Mouse (Mus musculus): Measurements from ENCODE around the gene Ccdc173. TPM values are rescaled to one million over a fixed set of nuclear protein-coding genes. Genes with fewer than 3 reads are reported as not detected.

Ccdc173 gene
- 0.21 and 0.28 TPM in 2 replicates for polyA plus RNA-seq (2015; fragmentation: Nextera tagmentation; extraction: Ambion mirVana)

DNA sequence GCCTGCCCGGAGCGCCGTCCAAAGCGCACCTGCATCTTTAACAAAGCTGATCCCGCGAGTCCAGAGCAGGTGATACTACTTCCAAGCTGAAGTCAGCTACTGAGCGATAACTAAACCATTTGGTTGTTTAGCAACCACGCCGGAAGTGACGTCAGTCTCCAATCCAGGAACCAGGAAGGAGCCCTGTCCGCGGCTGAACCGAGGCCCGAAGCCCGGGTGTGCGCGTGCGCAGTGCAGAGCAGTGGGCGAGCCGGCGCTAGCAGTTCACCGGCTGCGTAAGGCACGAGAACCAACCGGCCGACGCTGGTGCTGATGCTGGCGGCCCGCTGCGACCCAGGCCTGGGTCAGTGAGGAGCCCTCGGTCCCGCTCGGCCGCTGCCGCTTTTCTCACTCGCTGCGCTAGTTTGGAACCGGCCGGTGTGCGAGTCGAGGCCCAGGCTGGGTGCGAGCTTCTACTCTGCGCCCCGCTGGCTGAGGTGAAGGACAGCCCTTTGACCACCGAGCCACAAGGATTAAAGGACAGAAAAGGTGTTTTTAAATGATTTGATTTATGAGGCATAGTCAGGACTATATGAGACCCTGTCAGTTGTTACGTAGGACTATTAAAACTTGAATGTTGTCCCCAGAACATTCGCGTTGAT is at the start of gene Ccdc173, which contains the start of gene Phospho2:
Gene Ccdc173, minus strand, starts transcription at position 147 of the 641 bp plus-strand sequence.
Gene Phospho2, plus strand, starts transcription at position 195 of the 641 bp plus-strand sequence.
- DNase-seq, result peak; percentile 99
- Histone ChIP-seq H3K27me3 (no peaks in the 10 kb centered on the region), H3K4me2 (peak within 1 kb of the TSS; percentile 92), H3K36me3 (peaks cover 20% of the 10 kb centered on the region), H3K4me1 (replicated peaks) (peaks cover 19% of the 10 kb centered on the region), H3K4me3 (replicated peaks) (peak within 1 kb of the TSS; percentile 79), H3K9me3 (replicated peaks) (no peaks in the 10 kb centered on the region), H3K9ac (peak within 1 kb of the TSS; percentile 87), H3K27ac (peak within 1 kb of the TSS; percentile 85)
- ATAC-seq (ENCODE audit: low read depth), result peak; percentile 96
- 2% methylated on average over 48 of the region's 48 CpGs for WGBS (ENCODE audit: insufficient replicate concordance)

DNA sequence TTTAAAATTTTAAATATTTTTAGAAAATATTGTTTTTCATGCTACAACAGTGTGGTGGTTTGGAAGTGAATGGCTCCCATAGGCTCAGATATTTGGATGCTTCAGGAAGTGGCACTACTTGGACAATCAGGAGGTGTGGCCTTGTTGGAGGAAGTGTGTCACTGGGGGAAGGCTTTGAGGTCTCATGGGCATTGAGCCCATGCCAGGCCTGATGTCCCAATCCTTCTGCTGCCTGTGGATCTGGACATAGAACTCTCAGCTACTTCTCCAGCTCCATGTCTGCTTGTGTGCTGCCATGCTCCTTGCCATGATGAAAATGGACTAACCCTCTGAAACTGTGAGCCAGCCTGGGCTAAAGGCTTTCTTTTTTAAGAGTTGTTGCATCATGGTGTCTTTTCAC is 49.3 kb upstream of the Ccdc173 start:
- no peak overlapping the region for H3K9ac ChIP-seq
- ATAC-seq (ENCODE audit: low read depth) (no peak), DNase-seq (no peak)

DNA sequence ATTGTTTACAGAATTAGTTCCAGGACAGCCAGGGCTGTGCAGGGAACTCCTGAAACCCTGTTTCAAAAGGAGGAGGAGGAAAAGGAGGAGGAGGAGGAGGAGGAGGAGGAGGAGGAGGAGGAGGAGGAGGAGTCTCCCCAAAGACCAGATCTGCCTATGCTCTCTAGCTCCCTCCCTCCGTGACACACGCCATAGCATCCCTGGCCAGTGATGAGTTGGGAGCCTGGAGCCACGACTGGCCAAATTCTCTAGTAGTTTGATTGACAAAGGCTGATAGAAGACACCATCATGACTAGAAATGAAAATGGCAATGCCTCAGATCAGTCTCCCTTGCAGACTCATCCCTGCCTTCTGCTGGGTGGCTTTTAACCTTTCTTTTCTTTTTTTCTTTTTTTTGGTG is 48.6 kb upstream of the Ccdc173 start:
- ATAC-seq (ENCODE audit: low read depth), result peak; percentile 63; the same call in 1 of the 2 replicates

More for the DNA sequence above, 49.3 kb upstream of the Ccdc173 start:
- Histone ChIP-seq H3K4me1 (replicated peaks) (no peaks in the 10 kb centered on the region), H3K36me3 (peaks cover 29% of the 10 kb centered on the region), H3K27me3 (no peaks in the 10 kb centered on the region), H3K4me2 (no peak overlapping the region), H3K27ac (no peak overlapping the region), H3K4me3 (replicated peaks) (no peak overlapping the region), H3K9me3 (replicated peaks) (no peaks in the 10 kb centered on the region)

DNA sequence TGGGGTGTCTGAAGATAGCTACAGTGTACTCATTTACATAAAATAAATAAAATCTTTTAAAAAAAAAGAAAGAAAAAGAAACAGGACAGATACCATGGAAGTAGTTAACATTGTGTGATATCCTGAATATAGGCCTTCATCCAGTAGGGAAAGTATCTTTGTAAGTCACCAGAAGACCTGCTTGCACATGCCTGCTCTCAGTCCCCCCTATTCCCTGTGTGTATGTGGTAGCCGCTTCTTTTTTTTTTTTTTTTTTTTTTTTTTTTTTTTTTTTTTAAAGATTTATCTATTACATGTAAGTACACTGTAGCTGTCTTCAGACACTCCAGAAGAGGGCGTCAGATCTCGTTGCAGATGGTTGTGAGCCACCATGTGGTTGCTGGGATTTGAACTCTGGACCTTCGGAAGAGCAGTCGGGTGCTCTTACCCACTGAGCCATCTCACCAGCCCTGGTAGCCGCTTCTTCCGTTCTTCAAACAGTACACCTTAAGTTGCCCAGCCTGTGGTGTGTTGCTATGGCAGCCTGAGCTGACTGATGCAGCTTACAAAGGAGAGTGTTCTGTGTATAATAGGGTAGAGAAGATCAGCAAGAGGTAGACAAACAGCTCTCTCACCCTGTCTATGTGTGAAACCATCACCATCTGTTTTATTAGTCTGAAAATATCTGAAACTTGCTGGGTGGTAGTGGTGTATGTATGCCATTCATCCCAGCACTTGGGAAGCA is 48.0 kb upstream of the Ccdc173 start:
- Histone ChIP-seq H3K4me2 (no peak overlapping the region), H3K36me3 (peaks cover 42% of the 10 kb centered on the region), H3K9me3 (replicated peaks) (no peaks in the 10 kb centered on the region), H3K9ac (no peak overlapping the region), H3K4me3 (replicated peaks) (no peak overlapping the region), H3K27ac (no peak overlapping the region), H3K4me1 (replicated peaks) (no peaks in the 10 kb centered on the region), H3K27me3 (no peaks in the 10 kb centered on the region)
- WGBS (ENCODE audit: insufficient replicate concordance), result 72% methylated on average over 7 of the region's 7 CpGs
- no peak for DNase-seq
- 0 out of 2 replicates have a peak, but pooled peaks have one; percentile 36 for ATAC-seq (ENCODE audit: low read depth)

More for the DNA sequence above, 48.6 kb upstream of the Ccdc173 start:
- Histone ChIP-seq H3K4me1 (replicated peaks) (no peaks in the 10 kb centered on the region), H3K9ac (no peak overlapping the region), H3K27ac (no peak overlapping the region), H3K4me2 (no peak overlapping the region), H3K27me3 (no peaks in the 10 kb centered on the region), H3K4me3 (replicated peaks) (no peak overlapping the region), H3K9me3 (replicated peaks) (no peaks in the 10 kb centered on the region), H3K36me3 (peaks cover 36% of the 10 kb centered on the region)
- WGBS (ENCODE audit: insufficient replicate concordance), result 49% methylated on average over 3 of the region's 3 CpGs
- no peak for DNase-seq

DNA sequence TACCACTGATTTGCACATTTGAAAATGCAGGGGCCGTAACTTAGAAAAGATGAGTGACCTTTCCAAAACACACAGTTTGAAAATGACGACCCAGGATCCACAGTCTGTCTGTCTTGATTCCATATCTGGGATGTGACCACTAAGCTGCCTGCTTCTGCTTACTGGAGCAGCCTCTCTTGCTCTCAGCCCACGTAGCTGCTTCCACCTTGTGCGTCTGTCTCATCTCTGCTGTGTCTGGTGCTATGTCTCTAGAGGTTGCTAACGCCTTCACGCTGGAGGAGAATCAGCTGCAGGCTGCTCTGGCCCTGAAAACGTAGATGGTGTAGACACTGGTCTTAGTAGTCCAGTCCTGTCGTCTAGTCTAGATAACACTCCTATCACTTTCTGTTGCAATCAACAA is 40.7 kb upstream of the Ccdc173 start:
- DNase-seq, result no peak

DNA sequence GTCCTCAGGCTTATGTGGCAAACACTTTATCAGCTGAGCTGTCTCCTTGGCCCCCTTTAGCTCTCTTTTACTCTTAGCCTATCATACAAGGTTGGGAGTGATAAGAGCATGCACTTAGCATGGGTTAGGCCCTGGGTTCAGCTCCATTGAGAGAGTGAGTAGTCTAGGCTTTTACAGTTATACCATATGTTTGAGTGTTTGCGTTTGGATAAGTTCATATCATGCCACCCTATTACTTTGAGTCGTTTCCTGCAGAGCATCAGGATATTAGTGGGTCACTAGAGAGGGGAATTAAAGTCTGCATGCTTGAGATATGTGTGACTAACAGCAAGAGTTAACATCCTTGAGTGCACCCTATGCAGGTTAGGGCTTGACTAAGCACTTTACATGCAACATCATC is 40.3 kb upstream of the Ccdc173 start:
- peak; percentile 85 for ATAC-seq (ENCODE audit: low read depth)
- Histone ChIP-seq H3K4me3 (replicated peaks) (no peak overlapping the region), H3K4me1 (replicated peaks) (peaks cover 44% of the 10 kb centered on the region), H3K9me3 (replicated peaks) (no peaks in the 10 kb centered on the region), H3K27ac (peak overlapping the region; percentile 8; the same call in 1 of the 2 replicates), H3K9ac (no peak overlapping the region), H3K4me2 (no peak overlapping the region), H3K36me3 (peaks cover 69% of the 10 kb centered on the region), H3K27me3 (no peaks in the 10 kb centered on the region)
- DNase-seq, result no peak
- 30% methylated on average over 2 of the region's 2 CpGs for WGBS (ENCODE audit: insufficient replicate concordance)

More for the DNA sequence above, 40.7 kb upstream of the Ccdc173 start:
- Histone ChIP-seq H3K9ac (no peak overlapping the region), H3K4me1 (replicated peaks) (peaks cover 40% of the 10 kb centered on the region), H3K9me3 (replicated peaks) (no peaks in the 10 kb centered on the region), H3K4me3 (replicated peaks) (no peak overlapping the region), H3K27me3 (no peaks in the 10 kb centered on the region), H3K4me2 (no peak overlapping the region), H3K36me3 (peaks cover 69% of the 10 kb centered on the region), H3K27ac (peak overlapping the region; percentile 8; the same call in 1 of the 2 replicates)
- 70% methylated on average over 8 of the region's 8 CpGs for WGBS (ENCODE audit: insufficient replicate concordance)
- no peak for ATAC-seq (ENCODE audit: low read depth)

DNA sequence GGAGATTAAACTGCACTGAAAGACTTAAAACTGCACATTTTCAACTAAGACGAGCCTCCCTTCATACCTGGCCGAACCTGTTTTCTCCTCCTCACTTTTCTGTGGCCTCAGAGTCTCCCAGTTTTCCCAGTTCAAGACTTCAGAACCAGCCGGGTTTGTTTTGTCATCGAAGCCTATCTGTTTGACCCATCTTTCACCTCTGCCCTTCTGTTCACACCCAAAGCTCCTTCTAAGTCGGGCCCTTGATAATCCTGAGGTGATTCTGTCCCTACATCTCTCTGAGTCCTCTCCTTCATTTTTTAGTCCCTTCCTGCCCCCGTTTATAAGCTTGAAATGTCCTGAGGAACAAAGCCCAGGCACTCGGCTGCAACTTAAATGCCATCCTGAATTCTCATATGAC is 38.7 kb upstream of the Ccdc173 start:
- Histone ChIP-seq H3K4me3 (replicated peaks) (no peak overlapping the region), H3K27me3 (no peaks in the 10 kb centered on the region), H3K9ac (no peak overlapping the region), H3K4me2 (no peak overlapping the region), H3K36me3 (peaks cover 63% of the 10 kb centered on the region), H3K4me1 (replicated peaks) (peaks cover 56% of the 10 kb centered on the region), H3K27ac (no peak overlapping the region), H3K9me3 (replicated peaks) (no peaks in the 10 kb centered on the region)
- WGBS (ENCODE audit: insufficient replicate concordance), result 58% methylated on average over 7 of the region's 7 CpGs
- DNase-seq (no peak), ATAC-seq (ENCODE audit: low read depth) (no peak)

DNA sequence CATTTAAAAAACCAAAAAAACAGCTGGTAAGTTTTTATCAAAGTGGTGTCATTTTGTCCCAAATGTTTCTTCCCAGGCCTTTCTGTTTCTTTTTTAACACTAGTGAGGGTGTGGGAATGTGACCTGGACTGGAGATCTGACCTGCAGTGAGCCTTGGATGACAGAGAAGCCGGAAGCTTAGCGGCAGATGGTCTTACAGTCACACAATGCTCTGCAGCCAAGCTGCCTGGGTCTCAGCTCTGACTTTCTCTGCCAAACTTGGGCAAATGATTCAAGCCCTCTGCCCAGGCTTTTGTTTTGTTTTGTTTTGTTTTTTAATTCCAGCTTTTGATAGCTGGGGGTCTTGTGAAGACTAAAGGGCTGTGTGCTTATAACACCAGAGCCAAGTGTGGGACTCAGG is 37.0 kb upstream of the Ccdc173 start:
- Histone ChIP-seq H3K4me1 (replicated peaks) (peaks cover 66% of the 10 kb centered on the region), H3K27me3 (no peaks in the 10 kb centered on the region), H3K4me2 (no peak overlapping the region), H3K27ac (no peak overlapping the region), H3K9me3 (replicated peaks) (no peaks in the 10 kb centered on the region), H3K4me3 (replicated peaks) (no peak overlapping the region), H3K9ac (no peak overlapping the region), H3K36me3 (peaks cover 52% of the 10 kb centered on the region)
- no peak for ATAC-seq (ENCODE audit: low read depth)
- 90% methylated on average over 2 of the region's 2 CpGs for WGBS (ENCODE audit: insufficient replicate concordance)
- no peak for DNase-seq

DNA sequence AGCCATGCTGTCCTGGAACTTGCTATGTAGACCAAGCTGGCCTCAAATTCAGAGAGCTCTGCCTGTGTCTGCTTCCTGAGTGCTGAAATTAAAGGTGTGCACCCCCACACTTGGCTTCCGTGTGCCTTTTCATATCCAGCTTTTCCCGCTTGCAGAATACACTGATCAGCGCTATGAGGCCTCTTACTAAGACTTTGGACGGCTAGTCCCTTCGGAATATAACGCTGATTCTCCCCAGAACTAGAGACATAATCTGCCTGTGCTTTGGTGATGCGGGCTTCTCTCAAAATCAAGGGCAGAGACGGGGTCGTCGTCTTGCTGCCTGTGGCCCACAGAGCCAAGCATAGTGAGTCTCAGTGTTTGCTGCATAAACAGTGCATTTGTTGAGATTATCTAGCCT is 36.5 kb upstream of the Ccdc173 start:
- no peak overlapping the region for H3K4me2 ChIP-seq
- DNase-seq, result no peak
- no peak for ATAC-seq (ENCODE audit: low read depth)
- no peak overlapping the region for H3K4me3 ChIP-seq (replicated peaks)
- peaks cover 47% of the 10 kb centered on the region for H3K36me3 ChIP-seq
- no peak overlapping the region for H3K27ac ChIP-seq
- 87% methylated on average over 10 of the region's 10 CpGs for WGBS (ENCODE audit: insufficient replicate concordance)
- H3K9me3 ChIP-seq (replicated peaks), result no peaks in the 10 kb centered on the region
- no peak overlapping the region for H3K9ac ChIP-seq
- no peaks in the 10 kb centered on the region for H3K27me3 ChIP-seq
- peaks cover 70% of the 10 kb centered on the region for H3K4me1 ChIP-seq (replicated peaks)

DNA sequence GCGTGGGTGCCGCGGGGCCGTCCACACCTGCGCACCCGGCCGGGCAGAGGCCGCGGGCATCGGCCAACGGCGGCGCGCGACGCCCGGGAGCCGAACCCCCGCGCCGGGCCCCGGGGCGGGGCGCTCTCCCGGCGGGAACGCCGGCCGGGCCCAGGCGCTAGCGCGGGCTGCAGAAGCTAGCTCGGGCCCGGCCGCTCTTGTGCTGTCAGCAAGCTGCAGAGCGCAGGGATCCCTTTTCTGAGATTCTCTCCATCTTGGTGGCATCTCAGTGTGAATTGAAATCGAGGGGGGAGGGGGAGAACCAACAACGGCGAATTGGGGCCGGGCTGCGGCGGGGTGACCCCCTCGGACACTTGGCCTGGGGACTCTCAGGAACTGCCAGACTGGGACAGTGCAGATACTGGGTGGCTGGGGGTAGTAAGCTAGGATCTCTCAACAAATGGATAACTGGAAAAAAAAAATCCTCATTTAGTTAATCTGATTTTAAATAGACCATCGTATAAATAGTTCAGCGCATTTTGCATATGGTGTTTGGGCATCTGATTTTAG is 33.8 kb upstream of the Ccdc173 start:
- Histone ChIP-seq H3K4me3 (replicated peaks) (peak overlapping the region; percentile 95), H3K4me1 (replicated peaks) (peaks cover 70% of the 10 kb centered on the region), H3K9me3 (replicated peaks) (no peaks in the 10 kb centered on the region), H3K27ac (peak overlapping the region; percentile 92), H3K9ac (peak overlapping the region; percentile 98), H3K4me2 (peak overlapping the region; percentile 95), H3K27me3 (no peaks in the 10 kb centered on the region), H3K36me3 (peaks cover 29% of the 10 kb centered on the region)
- ATAC-seq (ENCODE audit: low read depth), result peak; percentile 78
- WGBS (ENCODE audit: insufficient replicate concordance), result 2% methylated on average over 45 of the region's 45 CpGs
- DNase-seq, result no peak

DNA sequence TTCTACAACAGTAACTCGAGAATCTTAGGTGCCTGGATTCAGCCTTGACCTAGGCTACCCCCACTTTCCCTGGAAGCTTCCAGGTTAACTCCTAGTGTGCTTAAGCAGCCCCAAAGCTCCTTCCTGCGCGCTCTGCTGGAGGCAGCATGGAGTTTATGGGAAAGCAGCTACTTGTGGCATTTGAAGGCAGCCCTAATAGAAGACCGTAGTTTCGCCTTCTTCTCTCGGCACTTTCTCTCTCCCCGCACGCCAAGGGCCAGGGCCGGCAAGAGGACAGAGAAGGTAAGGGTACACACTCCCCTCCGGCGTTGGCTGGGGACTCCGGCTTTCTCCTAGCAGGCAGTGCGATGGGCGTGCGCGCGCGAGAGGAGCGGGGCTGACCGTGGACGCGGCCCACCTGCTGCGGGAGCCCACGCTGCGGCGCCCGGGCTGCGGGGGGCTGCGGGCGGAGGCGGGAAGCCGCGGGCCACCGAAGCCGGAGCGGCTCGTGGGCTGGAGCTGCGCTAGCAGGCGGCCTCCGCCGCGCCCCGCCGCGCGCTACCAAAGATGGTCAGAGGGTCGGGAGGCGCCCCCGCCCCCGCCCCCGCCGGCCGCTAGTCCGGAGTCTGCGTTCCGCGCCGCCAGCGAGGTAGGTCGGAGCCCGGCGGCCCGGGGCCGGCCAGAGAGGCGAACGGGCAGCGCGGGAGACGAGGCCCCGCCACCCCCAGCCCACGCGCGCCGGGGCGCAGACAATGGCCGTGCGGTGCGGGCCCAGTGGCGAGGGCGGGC is 33.2 kb upstream of the Ccdc173 start:
- no peak for DNase-seq
- Histone ChIP-seq H3K27me3 (no peaks in the 10 kb centered on the region), H3K9me3 (replicated peaks) (no peaks in the 10 kb centered on the region), H3K9ac (peak overlapping the region; percentile 98), H3K27ac (peak overlapping the region; percentile 92), H3K4me3 (replicated peaks) (peak overlapping the region; percentile 95), H3K4me2 (peak overlapping the region; percentile 95), H3K36me3 (peaks cover 29% of the 10 kb centered on the region), H3K4me1 (replicated peaks) (peaks cover 73% of the 10 kb centered on the region)
- peak; percentile 39 for ATAC-seq (ENCODE audit: low read depth)
- WGBS (ENCODE audit: insufficient replicate concordance), result under 1% methylated on average over 80 of the region's 80 CpGs
